Mouse (Mus musculus): ENCODE results near the gene Zfp277.

Zfp277 gene

DNA sequence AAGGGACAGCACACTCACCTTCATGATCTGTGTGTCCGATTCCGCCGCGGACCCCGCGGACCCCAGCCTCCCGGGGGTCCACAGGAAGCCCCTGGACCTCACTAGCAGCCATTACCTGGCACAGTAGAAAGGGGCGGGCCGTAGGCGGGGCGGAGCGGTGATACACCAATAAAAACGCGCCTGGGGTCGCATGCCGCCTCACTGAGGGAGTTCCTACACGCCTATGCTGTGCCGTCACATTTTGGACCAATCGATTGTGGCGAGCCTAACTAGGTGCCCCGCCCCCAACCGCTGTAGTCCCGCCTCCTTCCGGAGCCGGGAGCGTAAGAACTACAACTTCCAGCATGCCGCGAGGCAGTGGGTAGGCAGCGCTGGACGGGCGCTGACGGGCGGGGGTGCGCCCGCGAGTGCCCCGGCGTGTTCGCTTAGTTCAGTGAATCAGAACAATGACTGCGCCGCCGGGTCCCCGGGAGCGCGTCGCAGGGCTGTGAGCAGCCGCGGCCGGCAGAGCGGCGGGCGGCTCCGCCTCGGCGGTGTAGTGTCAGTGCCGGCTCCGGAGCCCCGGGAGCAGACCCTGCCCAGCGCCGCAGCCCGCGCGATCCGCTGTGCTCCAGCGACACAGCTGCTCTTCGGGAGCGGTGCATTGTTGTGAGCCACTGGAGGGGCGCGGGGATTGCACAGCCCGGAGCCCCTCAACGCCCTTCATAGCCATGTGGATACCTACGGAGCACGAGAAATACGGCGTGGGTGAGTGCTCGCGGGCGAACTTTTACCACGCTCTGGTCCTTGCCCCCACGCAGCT, at the start of gene Zfp277, which contains the start of gene Dock4:
TSS of gene Zfp277 (minus strand) at position 255 of the 802 bp plus-strand sequence.
TSS of gene Dock4 (plus strand) at position 305 of the 802 bp plus-strand sequence.
- DNase-seq (ENCODE audit: low read depth, low spot score), result peak; percentile 99

GRCm38 (mm10) chr12:40486047-40486837, 40.5 kb upstream of the Zfp277 start:
- no peak for DNase-seq (ENCODE audit: low read depth, low spot score)

GRCm38 (mm10) chr12:40485210-40485609, 39.5 kb upstream of the Zfp277 start:
- no peak for DNase-seq (ENCODE audit: low read depth, low spot score)

DNA sequence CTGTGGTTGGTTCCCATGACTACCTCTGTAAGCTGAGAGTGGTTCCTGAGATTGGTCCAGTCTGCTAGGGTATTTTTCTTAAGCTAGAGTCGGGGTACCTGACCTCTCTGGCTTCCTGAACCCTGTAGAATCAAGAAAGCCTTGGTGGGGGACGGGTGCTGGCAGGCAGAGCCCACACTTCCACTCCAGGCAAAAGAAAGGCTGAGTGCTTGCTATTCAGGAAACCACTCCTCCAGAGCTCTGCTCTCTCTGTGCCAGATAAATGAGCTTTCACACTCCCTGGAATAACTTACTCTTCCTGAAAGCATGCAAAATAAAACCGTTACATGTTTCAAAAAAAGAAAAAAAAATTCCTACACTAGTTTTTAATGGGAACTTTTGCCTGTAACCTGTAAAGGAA, 38.5 kb upstream of the Zfp277 start:
- DNase-seq (ENCODE audit: low read depth, low spot score), result no peak

DNA sequence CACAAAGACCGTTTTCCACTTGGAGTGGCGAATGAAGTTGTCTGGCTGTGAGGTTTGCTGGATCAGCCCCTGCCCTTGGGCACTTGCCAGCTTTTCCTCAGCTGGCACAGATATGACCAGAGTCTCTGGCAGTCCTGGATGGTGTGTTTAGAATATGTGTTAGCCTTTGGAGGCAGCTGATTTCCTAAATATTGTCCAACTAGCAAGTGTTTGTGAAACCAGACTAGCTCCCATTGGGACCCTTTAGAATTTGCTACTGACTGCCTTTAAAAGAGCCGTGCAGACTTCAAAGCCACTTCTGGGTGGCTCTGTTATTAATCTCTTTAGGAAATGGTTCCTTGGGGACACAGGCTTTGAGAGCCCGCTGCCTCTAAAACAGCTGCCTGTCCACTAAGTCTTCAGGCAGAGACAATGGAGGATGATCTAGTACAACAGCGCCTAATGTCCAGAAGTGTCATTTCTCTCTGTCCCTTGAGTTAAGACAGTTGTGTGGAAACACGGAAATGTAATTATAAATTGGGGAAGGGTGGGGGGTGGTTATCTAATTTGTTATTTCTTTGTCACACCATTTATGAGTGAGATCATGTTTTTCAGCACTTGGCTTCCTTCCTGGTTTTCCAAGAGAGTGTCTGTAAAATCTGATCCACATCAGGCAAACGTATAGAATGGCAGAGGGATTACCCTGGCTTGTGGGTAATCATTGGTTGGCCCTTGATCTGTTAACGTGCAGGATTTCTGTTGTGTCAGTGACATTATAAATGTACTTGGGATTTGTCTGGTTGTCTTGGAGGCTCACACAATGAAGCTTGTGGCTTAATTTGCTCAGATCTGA, 32.1 kb upstream of the Zfp277 start:
- no peak for DNase-seq (ENCODE audit: low read depth, low spot score)

DNA sequence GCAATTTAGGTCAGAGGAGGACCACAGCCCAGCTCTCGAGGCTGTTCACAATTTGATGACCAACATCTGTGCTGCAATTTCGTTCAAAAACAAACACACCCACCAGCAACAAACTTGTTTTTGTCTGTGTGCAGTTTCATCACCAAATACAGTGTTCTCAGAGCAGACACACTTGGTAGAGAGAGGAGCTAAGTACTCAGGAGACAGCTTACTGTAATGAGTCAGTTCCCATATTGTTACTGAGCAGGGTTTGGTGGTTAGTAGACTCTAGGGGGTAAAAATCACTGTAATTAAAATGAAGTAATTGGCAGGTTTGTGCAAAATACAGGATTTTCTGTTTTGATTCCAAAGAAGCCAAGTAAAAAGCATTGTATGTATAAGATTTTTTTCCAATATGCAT, 28.0 kb upstream of the Zfp277 start:
- DNase-seq (ENCODE audit: low read depth, low spot score), result no peak

DNA sequence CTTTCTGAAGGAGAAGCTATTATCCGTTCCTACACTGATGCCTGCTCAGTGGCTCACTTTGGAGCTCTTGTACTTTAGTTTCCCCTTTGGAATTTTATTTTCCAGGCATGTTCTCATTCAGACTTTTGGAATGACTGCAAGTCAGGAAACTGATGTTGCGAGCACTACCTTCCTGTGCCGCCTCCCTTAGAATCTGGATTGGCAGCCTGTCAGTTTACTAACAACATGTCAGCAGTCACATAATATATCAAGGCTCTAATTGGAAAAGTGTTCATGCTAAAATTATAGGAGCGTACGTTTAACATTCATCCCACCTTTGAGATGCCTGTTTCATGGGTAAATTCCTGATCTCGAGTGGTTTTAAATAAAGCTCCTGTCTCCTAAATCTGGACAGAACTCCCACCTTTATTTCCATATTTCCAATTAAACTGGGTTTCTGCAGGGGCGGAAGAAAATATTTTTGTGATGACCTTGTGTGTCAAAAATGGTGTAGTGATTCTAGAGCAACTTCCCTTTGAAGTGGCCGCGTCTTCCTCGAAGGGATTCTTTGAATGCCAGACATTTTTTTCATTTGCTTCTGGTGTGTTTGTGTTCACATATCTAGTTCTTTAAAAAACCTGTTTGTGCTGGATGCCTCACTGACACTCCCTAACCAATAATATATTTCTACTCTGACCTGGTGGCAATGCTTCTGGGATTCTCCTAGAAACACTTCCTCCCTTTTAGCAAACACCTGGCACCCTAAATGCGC, 26.1 kb upstream of the Zfp277 start:
- DNase-seq (ENCODE audit: low read depth, low spot score), result no peak

GRCm38 (mm10) chr12:40469009-40469408, 23.3 kb upstream of the Zfp277 start:
- no peak for DNase-seq (ENCODE audit: low read depth, low spot score)

DNA sequence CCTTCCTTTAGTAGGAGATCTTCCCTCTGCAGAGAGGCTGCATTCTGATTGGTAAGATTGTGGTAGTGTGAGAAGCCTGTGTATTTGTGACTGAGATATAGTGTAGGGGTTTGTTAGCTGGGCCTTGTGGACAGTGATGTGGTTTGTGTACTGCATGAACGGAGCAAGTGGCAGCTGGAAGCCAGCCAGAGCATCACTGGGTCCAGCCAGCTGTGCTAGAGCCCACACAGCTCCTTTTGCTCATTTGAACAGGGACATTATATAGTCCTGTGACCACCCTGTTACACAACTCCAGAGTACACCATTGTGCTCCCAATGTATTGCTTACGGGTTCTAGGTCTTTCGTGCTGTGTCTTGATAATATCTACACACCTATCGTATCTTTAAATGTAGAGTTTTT, 22.5 kb upstream of the Zfp277 start:
- DNase-seq (ENCODE audit: low read depth, low spot score), result no peak

DNA sequence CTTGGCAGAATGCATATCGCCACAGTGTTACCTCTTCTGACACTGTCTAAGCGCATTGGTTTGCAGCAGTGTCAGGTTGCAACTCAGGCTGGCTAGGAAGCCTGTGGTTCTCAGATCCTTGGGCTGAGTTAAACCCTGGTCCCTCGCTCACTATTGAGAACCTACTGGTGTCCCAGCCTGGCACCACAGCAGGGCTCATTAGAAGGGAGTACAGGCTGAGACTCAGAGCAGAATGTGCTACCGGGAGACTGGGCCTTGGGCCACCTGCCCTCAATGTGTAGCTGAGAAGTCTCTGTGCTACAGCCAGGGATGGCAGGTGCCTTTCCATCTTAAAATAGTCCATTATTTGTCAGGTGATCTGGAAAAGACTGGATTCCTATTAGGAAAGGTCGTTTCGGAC, 18.6 kb upstream of the Zfp277 start:
- DNase-seq (ENCODE audit: low read depth, low spot score), result no peak

- DNase-seq (ENCODE audit: low read depth, low spot score), result no peak
Observed at GRCm38 (mm10) chr12:40463828-40464227, 18.1 kb upstream of the Zfp277 start.

GRCm38 (mm10) chr12:40462693-40463235, 17.1 kb upstream of the Zfp277 start:
- DNase-seq (ENCODE audit: low read depth, low spot score), result no peak

DNA sequence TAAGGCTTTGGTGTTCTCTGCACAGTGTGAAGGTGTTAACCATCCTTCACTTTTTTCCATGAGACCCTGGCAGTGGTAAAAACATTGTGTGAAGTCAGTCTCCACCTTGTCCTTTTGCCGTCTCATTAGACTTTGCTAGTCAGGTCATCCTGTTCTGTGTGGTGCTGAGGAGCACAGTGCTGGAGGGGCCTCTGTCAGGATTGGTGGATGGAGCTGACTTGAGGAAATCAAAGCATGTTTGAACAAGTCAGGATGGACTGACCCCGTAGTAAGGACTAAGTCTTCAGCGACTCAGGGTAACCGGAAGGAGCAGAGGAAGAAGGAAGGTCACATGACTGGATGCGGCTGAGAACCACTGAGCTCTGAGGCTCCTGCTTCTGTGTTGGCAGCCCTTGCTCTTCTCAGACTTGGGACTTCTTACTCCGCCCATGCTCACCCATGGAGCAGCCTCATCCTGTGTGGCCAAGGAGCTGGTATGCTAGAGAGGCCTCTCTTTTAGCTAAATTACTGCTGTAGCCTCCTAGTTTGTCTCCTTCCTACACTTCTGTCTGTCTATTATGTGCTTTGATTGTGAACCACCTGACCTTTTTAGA, 14.1 kb upstream of the Zfp277 start:
- DNase-seq (ENCODE audit: low read depth, low spot score), result no peak

- DNase-seq (ENCODE audit: low read depth, low spot score), result no peak
Observed at GRCm38 (mm10) chr12:40458977-40459376, 13.3 kb upstream of the Zfp277 start.

DNA sequence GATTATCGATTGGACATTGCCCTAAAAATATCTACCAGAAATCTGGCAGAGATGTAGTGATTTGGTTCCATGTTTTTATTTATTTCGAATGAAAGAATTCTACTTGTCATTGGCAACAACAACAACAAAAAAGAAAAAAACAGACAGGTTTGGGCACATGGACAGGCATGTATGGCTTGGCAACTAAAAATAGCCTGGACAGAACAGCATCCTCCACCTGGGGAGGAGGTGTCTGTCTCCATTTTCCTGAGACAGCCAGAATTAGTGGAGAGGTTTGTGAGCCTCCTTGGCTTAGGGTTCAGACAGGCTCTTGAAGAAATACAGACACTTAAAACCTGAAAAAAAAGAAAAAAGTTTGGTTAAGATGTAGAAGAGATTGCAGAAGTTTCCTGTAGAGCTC, 10.8 kb upstream of the Zfp277 start:
- DNase-seq (ENCODE audit: low read depth, low spot score), result no peak

- no peak for DNase-seq (ENCODE audit: low read depth, low spot score)
Observed at GRCm38 (mm10) chr12:40449119-40449795, 3.6 kb upstream of the Zfp277 start.

GRCm38 (mm10) chr12:40447561-40448355, 2.1 kb upstream of the Zfp277 start:
- no peak for DNase-seq (ENCODE audit: low read depth, low spot score)

DNA sequence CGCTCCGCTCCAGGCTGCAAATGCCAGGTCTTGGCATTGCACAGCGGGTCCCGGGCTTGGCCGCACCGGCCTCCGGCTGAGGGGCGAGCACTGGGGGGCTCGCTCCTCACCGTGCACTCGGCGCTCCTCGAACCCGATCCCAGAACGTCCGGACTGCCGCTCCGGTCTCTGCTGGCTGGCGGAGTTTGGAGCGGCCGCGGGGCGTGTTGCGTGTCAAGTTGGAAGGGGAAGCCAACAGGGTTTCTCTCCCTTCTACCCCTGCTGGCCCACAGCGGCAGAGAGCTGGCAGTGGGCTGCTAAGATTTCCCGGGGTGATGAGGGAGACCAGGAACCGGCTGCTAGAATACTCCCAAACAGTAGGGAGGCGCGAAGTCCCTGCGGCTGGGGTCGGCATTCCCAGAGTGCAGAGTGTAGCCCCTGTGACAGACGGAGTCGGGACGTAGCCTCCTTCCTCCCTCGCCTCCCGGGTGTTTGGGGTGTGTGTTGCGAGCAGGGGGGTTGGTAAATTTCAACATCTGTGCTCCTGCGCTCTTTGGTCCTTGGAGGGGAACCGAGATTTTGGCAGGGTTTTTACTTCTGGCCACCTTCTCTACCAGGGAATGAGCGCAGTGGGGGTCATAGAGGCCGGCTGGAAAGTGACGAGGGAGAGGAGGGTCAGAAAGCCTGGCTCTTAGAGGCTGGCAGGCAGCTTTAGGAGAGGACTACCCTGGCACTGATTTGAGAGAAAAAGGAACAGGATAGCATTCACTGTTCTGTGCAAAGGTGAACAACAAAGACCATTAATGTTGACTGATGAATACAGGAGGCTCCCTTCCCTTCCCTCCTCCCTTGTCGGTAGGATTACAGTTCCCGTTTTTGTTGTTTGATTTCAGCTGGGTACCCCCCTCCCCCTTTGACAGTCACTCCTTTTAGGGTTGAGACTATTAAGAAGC, 1.0 kb upstream of the Zfp277 start:
- DNase-seq (ENCODE audit: low read depth, low spot score), result no peak

Measured in brain, embryonic 18.5 days (tissue).